Mouse (Mus musculus) common myeloid progenitor, adult 5-6 weeks (primary cell): ENCODE results near the gene Matn4. TPM values are rescaled to one million over a fixed set of nuclear protein-coding genes. Genes with fewer than 3 reads are reported as not detected.
A peak's percentile ranks its signal among the peaks of the same experiment; 100 is the strongest.

Experiments
- ATAC-seq: replicated peaks from 2 replicates; pipeline ENCODE4 v1.8.0; 2016; ENCODE audit warnings: low read depth, mild to moderate bottlenecking, moderate TSS enrichment, inconsistent platforms; ENCODE audit not compliant: poor library complexity, severe bottlenecking
- total RNA-seq: library from RNA; stranded (forward); fragments of 200-1000, 187-1606 nt; gene quantifications from 2 replicates; pipeline ENCODE4 v1.2.3, GENCODE M21; 2017

Gene Matn4
- total RNA-seq, 1 experiment from 2014 or later: not detected

GRCm38 (mm10) chr2:164419489-164419888 lies 14.5 kb upstream of the Matn4 start:
- no peak for ATAC-seq

GRCm38 (mm10) chr2:164418308-164418875 lies 13.4 kb upstream of the Matn4 start:
- no peak for ATAC-seq

- ATAC-seq: no peak
Measured at GRCm38 (mm10) chr2:164417198-164417597, 12.2 kb upstream of the Matn4 start.

- ATAC-seq: no peak
Measured at GRCm38 (mm10) chr2:164414581-164414980, 9.6 kb upstream of the Matn4 start.

GRCm38 (mm10) chr2:164414167-164414566 lies 9.2 kb upstream of the Matn4 start:
- no peak for ATAC-seq

GRCm38 (mm10) chr2:164407708-164408107 lies 2.7 kb upstream of the Matn4 start:
- peak; percentile 61 for ATAC-seq

GRCm38 (mm10) chr2:164405519-164405918 lies 559 bp upstream of the Matn4 start:
- no peak for ATAC-seq

GRCm38 (mm10) chr2:164404082-164404990 lies 624 bp downstream of the Matn4 start:
- no peak for ATAC-seq

- ATAC-seq: no peak
Measured at GRCm38 (mm10) chr2:164403396-164404081, 1.4 kb downstream of the Matn4 start.

GRCm38 (mm10) chr2:164402906-164403305 lies 2.1 kb downstream of the Matn4 start, which contains the start of gene Rbpjl:
Rbpjl (plus strand) TSS chr2:164403141.
- peak; percentile 83 for ATAC-seq

- ATAC-seq: peak; percentile 34; the same call in 1 of the 2 replicates
Measured at GRCm38 (mm10) chr2:164396911-164397310, 8.0 kb downstream of the Matn4 start.

GRCm38 (mm10) chr2:164396076-164396475 lies 8.9 kb downstream of the Matn4 start:
- ATAC-seq: peak; percentile 20; the same call in 1 of the 2 replicates

- ATAC-seq: no peak
Measured at GRCm38 (mm10) chr2:164393126-164393525, 11.8 kb downstream of the Matn4 start.

GRCm38 (mm10) chr2:164389499-164389898 lies 15.5 kb downstream of the Matn4 start:
- ATAC-seq: peak; percentile 90

GRCm38 (mm10) chr2:164389020-164389419 lies 15.9 kb downstream of the Matn4 start, which contains the start of gene Slpi:
Slpi (minus strand) TSS chr2:164389095.
- ATAC-seq: no peak

GRCm38 (mm10) chr2:164386953-164387352 lies 18.0 kb downstream of the Matn4 start:
- ATAC-seq: peak; percentile 59

- ATAC-seq: no peak
Measured at GRCm38 (mm10) chr2:164385927-164386763, 18.8 kb downstream of the Matn4 start.

- no peak for ATAC-seq
Measured at GRCm38 (mm10) chr2:164383656-164384399, 21.1 kb downstream of the Matn4 start.

GRCm38 (mm10) chr2:164382971-164383370 lies 22.0 kb downstream of the Matn4 start:
- ATAC-seq: no peak
